Comparison of ENCODE assay signal across 8 mouse cellular contexts in the genomic region with DNA sequence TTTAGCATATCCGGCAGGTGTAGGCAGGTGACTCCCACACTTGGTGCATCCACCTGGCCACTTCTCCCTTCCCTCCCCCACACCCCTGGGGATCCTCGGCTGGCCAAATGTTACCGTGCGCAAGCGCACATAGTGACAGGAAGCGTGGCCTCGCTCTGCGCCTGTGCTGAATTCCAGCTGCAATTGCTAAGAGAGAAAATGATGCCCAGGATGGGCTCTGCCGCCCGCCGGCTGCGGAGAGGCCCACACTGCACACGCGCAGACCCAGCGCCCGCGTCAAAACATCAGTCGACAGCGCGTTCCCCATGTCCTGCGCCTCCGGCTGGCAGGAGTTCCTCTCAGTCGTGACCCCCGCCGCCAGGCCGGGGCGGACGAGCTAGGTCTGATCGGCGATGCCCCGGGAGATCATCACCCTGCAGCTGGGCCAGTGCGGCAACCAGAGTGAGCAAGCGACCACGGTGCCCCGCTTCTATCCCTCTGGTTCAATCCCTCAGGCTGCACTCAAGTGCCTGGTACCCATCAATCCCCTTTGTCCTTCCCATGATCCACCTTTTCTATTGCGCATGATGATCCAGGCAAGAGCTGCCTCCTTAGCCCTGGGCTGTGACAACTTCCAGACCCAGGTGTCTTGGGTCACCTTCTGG. TPM values are rescaled to one million over a fixed set of nuclear protein-coding genes. Genes with fewer than 3 reads are reported as not detected.
DNase-seq lines count a peak whose midpoint lies in the region; ATAC-seq and TF ChIP-seq lines count a peak whose summit lies in the region.

Gene Tubg2 (plus strand): TSS at position 180 of the 644 bp plus-strand sequence.

- no peak for TF ChIP-seq CTCF in C2C12 (IDR thresholded peaks at IDR 0.05; ENCODE audit: control insufficient read depth, insufficient read depth, insufficient read length)
- TF ChIP-seq CTCF in liver, embryonic 14.5 days (IDR thresholded peaks at IDR 0.05; ENCODE audit: low read depth) = no peak

- no peaks in the 10 kb centered on the region for H3K27me3 ChIP-seq in C2C12 (ENCODE audit: control insufficient read depth, insufficient read depth, insufficient read length)
- H3K27me3 ChIP-seq in embryonic facial prominence, embryonic 10.5 days (replicated peaks; ENCODE audit: low read depth, poor library complexity, severe bottlenecking) = peaks cover 37% of the 10 kb centered on the region
- H3K27me3 ChIP-seq in heart, embryonic 14.5 days (ENCODE audit: control insufficient read depth, insufficient read depth, low read length) = 0 out of 2 replicates have a peak, but pooled peaks cover 3% of the 10 kb centered on the region
- H3K27me3 ChIP-seq in liver, embryonic 14.5 days (ENCODE audit: control insufficient read depth, insufficient read depth, low read length) = peaks cover 36% of the 10 kb centered on the region

- H3K4me1 ChIP-seq in embryonic facial prominence, embryonic 10.5 days = peaks cover 20% of the 10 kb centered on the region
- peaks cover 5 to 6% of the 10 kb centered on the region in 2 experiments; a peak in 3 of 4 replicates for H3K4me1 ChIP-seq in heart, embryonic 14.5 days (ENCODE audit: control insufficient read depth in 2 of 2, insufficient read depth in 2 of 2, low read length in 2 of 2)
- H3K4me1 ChIP-seq in liver, embryonic 14.5 days (replicated peaks; ENCODE audit: control insufficient read depth in 2 of 2, insufficient read depth in 2 of 2, low read length in 1 of 2) = peaks cover 0 to 2% of the 10 kb centered on the region in 2 experiments; a peak in 1 of 4 replicates

- H3K4me2 ChIP-seq in heart, embryonic 14.5 days (ENCODE audit: low read length) = peak within 1 kb of the TSS; percentile 74
- H3K4me2 ChIP-seq in liver, embryonic 14.5 days (ENCODE audit: low read depth) = peak within 1 kb of the TSS; percentile 47

- no peaks in the 10 kb centered on the region for H3K79me2 ChIP-seq in C2C12 (ENCODE audit: control insufficient read depth, insufficient read depth)

- H3K27ac ChIP-seq in embryonic facial prominence, embryonic 10.5 days (replicated peaks) = peak within 1 kb of the TSS; percentile 84
- H3K27ac ChIP-seq in heart, embryonic 14.5 days (replicated peaks in 1 of 2; ENCODE audit: control insufficient read depth in 1 of 2, insufficient read depth in 1 of 2, low read depth in 2 of 2, low read length in 2 of 2) = 0 out of 4 replicates have a peak within 1 kb of the TSS, but pooled peaks of 1 of the 2 experiments have one; percentile 3
- H3K27ac ChIP-seq in liver, embryonic 14.5 days = no peak within 1 kb of the TSS

- no peaks in the 10 kb centered on the region for H3K36me3 ChIP-seq in C2C12 (ENCODE audit: control insufficient read depth, insufficient read depth)
- H3K36me3 ChIP-seq in embryonic facial prominence, embryonic 10.5 days (replicated peaks) = no peaks in the 10 kb centered on the region
- H3K36me3 ChIP-seq in heart, embryonic 14.5 days (ENCODE audit: control insufficient read depth, insufficient read depth, low read length) = no peaks in the 10 kb centered on the region
- H3K36me3 ChIP-seq in liver, embryonic 14.5 days (replicated peaks; ENCODE audit: control insufficient read depth, insufficient read depth, low read depth) = no peaks in the 10 kb centered on the region

- H3K9ac ChIP-seq in heart, embryonic 14.5 days (ENCODE audit: low read length) = peak within 1 kb of the TSS; percentile 64
- H3K9ac ChIP-seq in liver, embryonic 14.5 days (replicated peaks) = no peak within 1 kb of the TSS

- H3K79me3 ChIP-seq in C2C12 (ENCODE audit: low read depth) = no peaks in the 10 kb centered on the region

- no peak for TF ChIP-seq EP300 in liver, embryonic 14.5 days (IDR thresholded peaks at IDR 0.05; ENCODE audit: low read depth)

- peak; percentile 68; the same call in 1 of the 2 replicates for ATAC-seq in heart, embryonic 14.5 days (ENCODE audit: insufficient number of reproducible peaks, insufficient read depth, low FRiP score, low read depth)
- ATAC-seq in liver, embryonic 14.5 days (ENCODE audit: insufficient read depth) = no peak
- peak; percentile 50; the same call in 1 of the 2 replicates for ATAC-seq in neutrophil, adult 5-6 weeks (ENCODE audit: extremely low read depth, insufficient number of reproducible peaks, low FRiP score, poor library complexity, severe bottlenecking)

- H3K4me3 ChIP-seq in C2C12 (ENCODE audit: insufficient read depth, poor library complexity, severe bottlenecking) = no peak within 1 kb of the TSS
- H3K4me3 ChIP-seq in embryonic facial prominence, embryonic 10.5 days = peak within 1 kb of the TSS; percentile 55
- H3K4me3 ChIP-seq in heart, embryonic 14.5 days (ENCODE audit: control insufficient read depth in 1 of 2, insufficient read depth in 1 of 2, low read depth in 1 of 2, low read length in 2 of 2) = peak within 1 kb of the TSS; percentile 40 to 41
- peak within 1 kb of the TSS; percentile 26 to 30; a peak in 3 of 4 replicates for H3K4me3 ChIP-seq in liver, embryonic 14.5 days (ENCODE audit: insufficient read depth in 1 of 2, low read depth in 2 of 2, low read length in 2 of 2)

- peak; percentile 46 to 49 for DNase-seq in adrenal gland, adult 18-20 months (ENCODE audit: low spot score in 2 of 2)
- DNase-seq in embryonic facial prominence, embryonic 10.5 days (ENCODE audit: low spot score) = peak; percentile 83
- peak; percentile 53 to 72 for DNase-seq in kidney, postnatal 36 days
- DNase-seq in liver, embryonic 14.5 days (ENCODE audit: low read depth in 3 of 3, low spot score in 3 of 3) = no peak
- peak; percentile 74 for DNase-seq in thymus, postnatal 4 days

- no peaks in the 10 kb centered on the region for H3K9me3 ChIP-seq in embryonic facial prominence, embryonic 10.5 days
- no peaks in the 10 kb centered on the region for H3K9me3 ChIP-seq in heart, embryonic 14.5 days (ENCODE audit: control insufficient read depth, low read length)
- no peaks in the 10 kb centered on the region for H3K9me3 ChIP-seq in liver, embryonic 14.5 days (ENCODE audit: control insufficient read depth, low read length)

- 1% methylated on average over 36 of the region's 36 CpGs for WGBS in embryonic facial prominence, embryonic 10.5 days
- WGBS in heart, embryonic 14.5 days = 3% methylated on average over 36 of the region's 36 CpGs
- 5% methylated on average over 36 of the region's 36 CpGs for WGBS in liver, embryonic 14.5 days (ENCODE audit: insufficient replicate concordance)

- peak within 1 kb of the TSS; percentile 30 for H3ac ChIP-seq in C2C12 (ENCODE audit: control insufficient read depth, insufficient read length, low read depth)

TF ChIP-seq in C2C12, 6 proteins besides CTCF, POLR2A, EP300 and RAD21:
- TF ChIP-seq MAX (IDR thresholded peaks at IDR 0.05) (no peak), MYOD1 (IDR thresholded peaks at IDR 0.05; ENCODE audit: control insufficient read depth, insufficient read length, low read depth) (no peak), CEBPB (IDR thresholded peaks at IDR 0.05; ENCODE audit: low read depth) (no peak), MYOG (IDR thresholded peaks at IDR 0.05; ENCODE audit: control insufficient read depth, extremely low read depth, insufficient read length) (no peak), USF1 (IDR thresholded peaks at IDR 0.05; ENCODE audit: low read depth) (no peak), FOSL1 (IDR thresholded peaks at IDR 0.05; ENCODE audit: insufficient read depth, low read length, poor library complexity, severe bottlenecking) (no peak)

RNA-seq across cellular contexts. Expression of gene Tubg2, which starts in this region (rescaled TPM):
- polyA plus RNA-seq in C2C12 (2012; fragmentation: generic; extraction: Trizol) = 0.13 TPM
- total RNA-seq in adrenal gland, adult 18-20 months (2021) = 1 to 10 TPM; 5.9 to 6.4 TPM
- polyA plus RNA-seq in embryonic facial prominence, embryonic 10.5 days (2016; fragmentation: Nextera tagmentation; extraction: Ambion mirVana) = 4.9 and 5.7 TPM in 2 replicates
- 4.1 and 4.4 TPM in 2 replicates for polyA plus RNA-seq in heart, embryonic 14.5 days (2014; fragmentation: Nextera tagmentation; extraction: Ambion mirVana)
- 0.13 and 0.14 TPM in 2 replicates for polyA plus RNA-seq in liver, embryonic 14.5 days (2012; rRNA removed)
- not detected in 2 replicates for polyA plus RNA-seq in liver, embryonic 14.5 days (2014; fragmentation: Nextera tagmentation; extraction: Ambion mirVana)
- 0.35 TPM in 1 of 2 replicates, not detected in the other for total RNA-seq in neutrophil, adult 5-6 weeks (2017)

Comparison
In these comparisons a context has a peak if more than half of its experiments do, and no peak if none do; other contexts are left out.
1. Peak in ATAC-seq in neutrophil, adult 5-6 weeks; RNA of the gene not detected or under 1 TPM.
2. DNase-seq: peak in adrenal gland, adult 18-20 months (2 of 2), embryonic facial prominence, embryonic 10.5 days (single experiment), kidney, postnatal 36 days (2 of 2) and thymus, postnatal 4 days (single experiment); none in liver, embryonic 14.5 days (0 of 3).